Mouse (Mus musculus) right cerebral cortex, postnatal 14 days (tissue): Measurements from ENCODE around the gene Gm21292.
"Not testable (repeated sequence)": the region's sequence is repeated elsewhere in the genome, so short reads cannot be mapped to it uniquely, and the experiment has no call there.

Source experiments
- DNase-seq: peaks from one replicate; pipeline ENCODE4 v3.0.0; 2022

Gene Gm21292

GRCm38 (mm10) chrY:9133824-9134223 lies at the start of gene Gm21292:
Gm21292 (minus strand) TSS chrY:9133924.
- DNase-seq = not testable (repeated sequence)
